Mouse (Mus musculus) T-cell, adult 2 months (primary cell): ENCODE measurements around the gene Tex10.
"Not testable (repeated sequence)": the region's sequence is repeated elsewhere in the genome, so short reads cannot be mapped to it uniquely, and the experiment has no call there.

ENCODE experiments used
- DNase-seq: peaks from one replicate; pipeline ENCODE4 v3.0.0; 2022; ENCODE audit warnings: low spot score

The Tex10 gene

DNA sequence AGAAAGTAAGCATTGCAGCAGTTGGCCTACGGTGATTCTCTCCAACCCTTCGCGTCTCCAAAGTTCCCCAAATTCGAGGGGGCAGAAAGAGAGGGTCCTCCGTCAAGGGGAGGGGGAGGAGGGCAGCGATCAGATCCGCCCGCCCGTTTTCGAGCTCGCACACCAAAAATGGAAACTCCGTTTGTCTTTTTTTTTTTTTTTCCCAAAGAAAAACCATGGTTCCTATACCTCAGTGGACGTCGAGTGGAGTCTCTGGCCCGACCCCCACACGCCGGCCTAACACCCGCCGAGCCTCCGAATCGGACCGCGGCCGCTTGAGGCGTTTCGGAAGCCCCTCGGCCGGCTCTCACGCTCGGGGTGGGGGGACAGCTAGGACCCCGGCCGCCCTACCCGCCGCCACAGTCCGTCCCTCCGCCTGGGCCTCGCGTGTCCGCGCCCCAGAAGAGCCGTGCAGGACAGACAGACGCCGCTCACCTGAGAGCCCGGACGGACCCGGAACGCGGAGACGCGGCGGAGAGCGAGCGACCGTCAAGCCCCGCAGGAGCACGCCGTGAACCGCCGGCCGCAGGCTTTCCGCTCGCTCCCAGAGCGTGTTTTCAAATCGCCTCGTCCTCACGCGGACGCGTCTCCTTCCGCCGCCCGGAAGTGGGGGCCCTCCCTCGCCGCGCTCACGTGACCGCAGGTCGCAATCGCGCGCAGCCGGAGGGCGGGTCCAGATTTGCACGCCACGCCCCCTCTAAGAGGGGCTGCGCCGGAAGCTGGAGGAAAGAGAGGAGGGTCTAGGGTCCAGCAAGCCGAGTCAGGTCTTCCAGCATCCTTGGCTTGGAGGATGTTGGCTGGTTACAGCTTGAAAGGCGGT, at the start of gene Tex10:
Gene Tex10 (minus strand): TSS at position 668 of the 859 bp plus-strand sequence.
- peak; percentile 90 for DNase-seq

DNA sequence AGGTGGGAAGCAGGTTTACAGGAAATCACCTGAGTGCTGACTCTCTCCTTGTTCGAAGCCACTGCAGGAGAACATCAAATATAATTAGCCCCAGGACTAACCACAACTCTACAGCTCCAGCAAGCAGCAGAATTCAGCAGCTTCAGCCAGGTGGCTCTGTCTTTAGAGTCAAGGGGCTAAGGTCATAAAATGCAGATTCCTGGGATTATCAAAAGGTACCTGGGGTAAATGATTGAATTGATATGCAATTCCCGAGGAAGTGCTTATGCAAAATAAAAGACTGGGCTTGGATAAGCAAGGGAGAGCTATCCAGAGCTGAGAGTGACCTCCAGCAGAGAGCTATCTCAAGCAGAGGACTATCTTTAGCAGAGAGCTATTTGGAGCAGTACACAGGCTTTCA, 37.6 kb upstream of the Tex10 start:
- DNase-seq = no peak

GRCm38 (mm10) chr4:48492510-48492909, 19.3 kb upstream of the Tex10 start:
- DNase-seq = no peak

GRCm38 (mm10) chr4:48491290-48491743, 18.1 kb upstream of the Tex10 start:
- DNase-seq = no peak

DNA sequence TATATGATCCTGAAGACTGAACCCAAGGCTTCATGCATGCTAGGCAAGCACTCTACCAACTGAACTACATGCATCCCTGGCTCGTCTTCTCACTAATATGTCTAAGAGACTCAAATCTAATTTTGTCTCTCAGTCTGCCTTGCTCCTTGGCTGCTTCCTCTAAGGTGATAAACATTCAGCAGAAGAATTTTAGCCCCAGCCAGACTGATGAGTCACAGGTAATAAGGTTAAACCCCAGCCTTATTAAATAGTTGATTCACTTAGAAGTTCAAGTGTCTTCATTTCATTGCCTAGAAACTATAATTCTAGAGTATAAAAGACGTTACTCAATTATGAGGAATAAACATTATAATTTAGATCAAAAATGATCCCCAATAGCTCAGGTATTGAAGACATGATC, 15.7 kb upstream of the Tex10 start:
- no peak for DNase-seq

DNA sequence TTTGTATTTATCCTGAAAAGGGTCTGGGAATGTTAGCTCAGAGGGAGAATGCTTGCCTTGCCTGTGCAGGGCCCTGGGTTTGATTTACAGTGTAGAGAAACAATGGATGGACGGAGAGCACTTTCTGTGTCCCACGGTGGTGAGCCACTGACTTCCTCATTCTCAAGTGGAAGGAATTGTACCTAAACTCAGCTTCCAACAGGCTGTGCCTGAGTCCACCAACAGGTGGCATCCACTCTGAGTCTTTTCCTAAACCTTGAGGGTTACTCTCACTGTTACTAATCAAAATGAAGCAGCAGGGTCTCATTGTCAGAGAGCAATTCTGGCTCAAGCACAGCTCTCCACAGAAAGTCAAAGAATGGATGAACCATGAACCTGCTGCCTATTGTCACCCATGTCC, 8.0 kb upstream of the Tex10 start:
- no peak for DNase-seq

- DNase-seq = no peak
Measured at GRCm38 (mm10) chr4:48473651-48474011, 372 bp upstream of the Tex10 start.

DNA sequence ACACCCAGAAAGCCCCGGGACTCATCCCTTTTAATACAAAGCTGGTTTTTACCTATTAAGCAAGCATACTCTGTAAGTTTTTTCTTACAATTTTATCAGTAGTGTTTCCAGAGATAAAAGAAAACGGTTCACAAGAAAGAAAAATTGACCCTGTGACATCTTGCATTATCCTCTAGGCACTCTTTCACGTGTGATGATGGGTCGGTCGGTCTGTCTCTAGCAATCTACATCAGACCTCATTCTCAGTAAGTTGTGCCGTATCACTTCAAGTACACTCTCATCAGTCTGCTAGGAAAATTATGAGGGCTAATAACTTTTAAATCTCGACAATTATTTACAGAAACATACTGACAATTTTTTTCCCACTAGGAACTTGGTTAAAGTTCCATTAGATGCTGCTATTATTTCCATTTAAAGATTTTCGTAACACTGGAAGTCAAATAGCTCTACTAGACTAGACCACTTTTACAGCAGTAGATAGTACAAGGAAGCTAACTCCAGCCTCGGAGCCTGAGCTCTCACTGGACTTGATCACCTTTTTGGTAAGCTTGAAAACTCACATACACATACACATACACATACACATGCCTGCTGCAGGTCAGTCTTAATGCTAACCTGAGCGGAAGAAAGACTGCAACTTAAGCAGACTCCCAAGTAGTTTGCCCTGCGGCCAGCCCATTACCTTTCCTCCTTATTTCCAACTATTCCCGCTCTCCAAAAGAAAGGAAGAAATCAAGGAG, 1.0 kb downstream of the Tex10 start:
- no peak for DNase-seq

GRCm38 (mm10) chr4:48470977-48471376, 2.3 kb downstream of the Tex10 start:
- DNase-seq = no peak

DNA sequence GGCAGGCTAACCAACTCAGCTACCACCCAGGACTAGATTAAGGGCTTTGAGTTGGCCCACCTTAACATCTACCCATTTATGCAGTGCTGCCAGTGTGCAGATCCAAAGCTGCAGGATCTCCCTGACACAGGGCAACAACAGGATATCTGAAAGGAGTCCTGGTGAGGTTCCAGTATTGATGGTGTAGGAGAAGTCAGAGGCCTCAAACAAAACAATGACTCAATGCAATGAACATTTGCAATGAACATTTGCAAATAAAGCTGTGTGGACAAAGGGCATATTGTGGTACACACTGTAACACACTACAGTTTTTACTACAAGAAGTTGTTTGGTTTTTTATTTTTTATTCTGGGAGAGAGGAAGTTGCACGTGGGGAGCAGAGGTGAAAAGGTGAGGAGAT, 12.2 kb downstream of the Tex10 start:
- no peak for DNase-seq

DNA sequence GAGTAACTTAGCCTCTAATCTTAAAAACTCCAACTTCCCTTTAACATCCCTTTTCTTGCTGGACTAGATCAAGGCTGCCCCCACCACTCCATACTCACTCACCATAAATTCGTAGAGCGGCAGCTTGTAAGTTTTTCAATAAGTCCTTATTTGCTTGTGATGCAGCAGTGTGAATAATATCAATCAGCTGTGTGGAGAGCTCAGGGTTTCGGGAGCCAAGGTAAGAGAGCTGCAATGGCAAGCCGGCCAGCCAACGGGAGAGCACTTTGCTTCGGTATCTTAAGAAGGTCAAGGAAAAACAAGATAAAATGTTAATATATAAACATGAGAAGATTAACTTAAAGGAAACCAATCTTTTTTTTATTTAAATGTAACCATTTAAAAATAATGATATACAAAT, 14.8 kb downstream of the Tex10 start:
- DNase-seq = no peak

GRCm38 (mm10) chr4:48454106-48454773, 19.0 kb downstream of the Tex10 start:
- no peak for DNase-seq

DNA sequence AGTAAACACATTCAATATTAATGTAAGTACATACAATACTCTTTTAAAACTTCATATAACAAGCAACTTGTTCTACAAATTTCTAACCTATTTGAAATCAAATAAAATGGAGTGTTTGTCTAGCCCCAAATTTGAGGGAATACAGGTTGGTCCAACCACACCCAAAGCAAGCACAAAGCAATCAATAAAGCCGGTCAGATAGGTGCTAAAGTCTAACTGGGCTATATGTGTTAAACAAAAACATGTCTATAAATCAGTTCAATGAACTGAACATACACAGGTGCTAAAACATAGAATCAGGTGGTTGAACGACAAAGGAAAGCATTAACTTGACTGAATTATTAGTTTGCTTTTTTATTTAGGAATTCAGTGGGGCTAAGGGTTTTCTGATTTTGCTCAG, 45.2 kb downstream of the Tex10 start:
- DNase-seq = no peak

DNA sequence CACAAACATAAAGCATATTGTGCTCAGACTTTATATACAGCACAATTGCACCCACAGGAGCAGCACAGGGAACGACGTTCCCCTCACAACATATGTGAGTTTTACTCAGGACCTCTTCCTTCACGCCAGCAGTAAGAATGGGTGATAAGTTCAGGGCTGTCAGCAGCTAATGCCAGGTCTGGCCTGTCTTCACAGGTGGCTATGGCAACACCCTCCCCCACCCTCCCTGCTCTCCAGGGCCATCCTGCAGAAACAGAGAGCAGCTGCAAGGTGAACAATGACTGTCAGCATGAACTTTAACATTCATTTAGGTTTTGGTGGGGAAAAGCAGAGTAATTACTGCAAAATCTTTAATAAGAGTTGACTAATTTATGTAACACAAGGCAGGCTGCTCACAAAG, 45.8 kb downstream of the Tex10 start:
- DNase-seq = no peak

GRCm38 (mm10) chr4:48423738-48424137, 49.5 kb downstream of the Tex10 start:
- DNase-seq = no peak

DNA sequence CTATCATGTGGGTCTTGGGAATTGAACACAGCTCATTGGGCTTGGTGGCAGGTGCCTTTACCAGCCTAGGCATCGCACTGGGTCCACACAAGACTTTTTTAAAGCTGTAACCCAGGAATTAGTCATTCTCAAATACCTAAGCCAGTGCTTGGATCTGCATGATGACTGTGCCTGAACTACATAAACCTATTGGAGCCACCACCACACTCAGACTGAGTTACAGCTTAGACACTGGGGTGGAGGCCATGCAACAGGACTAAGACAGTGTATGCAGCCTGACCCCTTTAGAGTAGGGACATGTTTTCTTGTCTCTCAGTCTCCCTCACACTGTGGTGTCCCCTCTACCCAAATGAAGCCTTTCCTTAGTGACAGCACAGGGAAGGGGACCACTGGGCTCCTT, 50.6 kb downstream of the Tex10 start:
- no peak for DNase-seq

GRCm38 (mm10) chr4:48418831-48419468, 54.3 kb downstream of the Tex10 start:
- no peak for DNase-seq

- DNase-seq = no peak
Measured at GRCm38 (mm10) chr4:48415838-48416335, 57.4 kb downstream of the Tex10 start.

DNA sequence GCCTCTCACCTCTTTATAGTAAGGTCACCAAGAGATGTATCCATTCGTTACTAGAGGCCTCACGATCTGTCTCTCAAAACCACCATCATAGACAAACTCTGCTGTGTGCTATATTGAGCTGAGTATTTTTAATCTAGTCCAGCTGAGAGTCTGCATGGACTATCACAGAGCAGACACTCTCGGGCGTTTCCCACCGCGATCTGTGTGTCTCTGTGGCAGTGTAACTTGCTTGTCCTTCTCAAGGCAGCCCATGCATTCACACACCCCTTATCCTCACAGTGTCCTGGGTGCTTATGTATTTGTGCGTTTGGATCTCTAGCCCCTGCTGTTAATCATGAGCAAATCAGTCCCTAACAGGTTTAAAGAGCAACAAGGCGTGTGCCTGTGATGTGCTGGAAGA, 59.8 kb downstream of the Tex10 start:
- no peak for DNase-seq

DNA sequence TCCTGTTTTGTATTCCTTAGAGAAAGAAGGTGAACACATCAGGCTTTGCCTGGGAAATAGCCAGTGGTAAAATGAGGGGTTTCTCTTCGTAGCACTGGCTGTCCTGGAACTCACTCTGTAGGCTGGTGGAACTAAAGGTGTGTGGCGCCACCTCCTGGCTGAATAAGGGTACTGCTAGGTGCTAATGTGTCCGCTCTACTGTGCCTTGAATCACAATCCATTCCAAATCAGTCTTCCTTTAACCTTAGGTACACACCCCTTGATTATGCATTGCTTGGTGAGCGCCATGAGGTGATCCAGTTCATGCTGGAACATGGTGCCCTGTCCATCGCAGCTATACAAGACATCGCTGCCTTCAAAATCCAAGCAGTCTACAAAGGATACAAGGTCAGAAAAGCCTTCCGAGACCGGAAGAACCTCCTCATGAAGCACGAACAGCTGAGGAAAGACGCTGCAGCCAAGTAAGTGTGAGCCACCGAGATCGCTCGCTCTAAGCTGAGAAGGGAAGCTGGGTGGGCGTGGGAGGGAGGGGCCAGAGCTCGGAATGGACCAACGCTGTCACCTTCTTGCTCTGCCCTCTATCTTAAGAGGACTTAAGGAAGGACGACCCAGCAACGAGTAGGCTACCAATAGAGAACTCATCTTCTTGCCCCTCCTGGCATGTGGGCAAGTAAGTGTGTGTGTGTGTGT, 65.8 kb downstream of the Tex10 start:
- peak; percentile 34 for DNase-seq

DNA sequence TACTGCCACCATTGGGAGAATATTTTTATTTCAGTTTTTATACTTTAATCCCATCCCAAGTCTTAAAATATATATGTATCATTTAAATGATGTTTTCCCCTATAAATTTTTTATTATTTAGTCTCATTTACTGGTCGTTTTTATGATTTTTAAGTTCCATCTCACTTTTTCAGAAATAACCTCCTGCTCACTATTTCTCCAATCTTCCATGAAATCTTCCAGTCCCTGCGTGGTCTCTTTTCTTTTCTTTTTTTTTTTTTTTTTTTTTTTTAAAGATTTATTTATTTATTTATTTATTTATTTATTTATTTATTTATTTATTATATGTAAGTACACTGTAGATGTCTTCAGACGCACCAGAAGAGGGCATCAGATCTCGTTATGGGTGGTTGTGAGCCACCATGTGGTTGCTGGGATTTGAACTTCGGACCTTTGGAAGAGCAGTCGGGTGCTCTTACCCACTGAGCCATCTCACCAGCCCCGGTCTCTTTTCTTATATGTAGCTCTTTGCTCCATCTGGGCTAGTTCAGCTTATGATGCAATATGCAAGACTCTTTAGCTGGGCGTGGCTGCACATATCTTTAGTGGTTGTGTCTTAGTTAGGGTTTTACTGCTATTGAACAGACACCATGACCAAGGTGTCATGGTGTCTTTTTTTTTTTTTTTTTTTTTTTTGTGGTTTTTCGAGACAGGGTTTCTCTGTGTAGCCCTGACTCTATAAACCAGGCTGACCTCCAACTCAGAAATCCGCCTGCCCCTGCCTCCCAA, 67.4 kb downstream of the Tex10 start:
- not testable (repeated sequence) for DNase-seq
